Mouse (Mus musculus): Measurements from ENCODE around the gene Gm11042.

GRCm38 (mm10) chr12:74293624-74294023 is 22.6 kb downstream of the Gm11042 start:
- TF ChIP-seq CTCF (IDR thresholded peaks at IDR 0.05; ENCODE audit: low read depth, low read length) = no peak
- TF ChIP-seq POLR2A (IDR thresholded peaks at IDR 0.05; ENCODE audit: borderline replicate concordance, low read depth, low read length) = no peak
